Mouse (Mus musculus) brain, embryonic 14.5 days (tissue): ENCODE results near the gene Elane.

ENCODE experiments used
- CTCF ChIP-seq: fragments of 200-500 bp; IDR thresholded peaks from 2 replicates; pipeline ENCODE4 v1.5.1; 2012; ENCODE audit warnings: inconsistent platforms, mild to moderate bottlenecking, moderate library complexity, borderline replicate concordance; ENCODE audit not compliant: insufficient read depth, insufficient read length; ENCODE audit errors: extremely low read depth
- POLR2A ChIP-seq: fragments of 200-500 bp; IDR thresholded peaks from 2 replicates; pipeline ENCODE4 v1.6.1; 2012; ENCODE audit warnings: mild to moderate bottlenecking, inconsistent platforms, borderline replicate concordance; ENCODE audit not compliant: poor library complexity, insufficient read depth, insufficient read length, severe bottlenecking; ENCODE audit errors: extremely low read depth

GRCm38 (mm10) chr10:79872862-79873261 is 13.2 kb upstream of the Elane start:
- TF ChIP-seq CTCF (no peak), POLR2A (no peak)
